Mouse (Mus musculus) spleen, postnatal 4 days (tissue): ENCODE data around the gene Src.

Source experiments
- DNase-seq, 2 experiments: peaks; one replicate each; pipeline ENCODE4 v3.0.0; 2022; ENCODE audit warnings: low spot score in 2 of 2

Gene Src

GRCm38 (mm10) chr2:157436496-157436895 is 18.3 kb downstream of the Src start:
- no peak for DNase-seq

DNA sequence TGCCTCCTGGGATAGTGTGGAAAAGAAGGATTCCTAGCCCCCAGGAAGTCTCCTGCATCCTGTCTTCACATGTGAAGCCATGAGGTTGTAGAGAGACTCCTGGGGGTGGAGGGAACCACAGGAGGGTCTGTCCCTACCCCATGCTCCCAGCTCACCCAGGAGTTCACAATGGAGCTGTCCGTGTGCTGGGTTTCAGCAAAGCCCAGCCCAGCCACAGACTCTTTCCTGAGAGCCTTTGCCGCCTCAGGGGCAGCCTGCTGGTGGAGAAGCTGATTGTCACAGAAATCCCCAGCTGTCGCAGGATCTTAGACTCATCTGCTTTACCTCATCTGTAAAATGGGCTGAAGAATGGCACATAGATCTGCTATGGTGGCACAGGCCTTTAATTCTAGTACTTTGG is 18.9 kb downstream of the Src start:
- no peak for DNase-seq

- no peak for DNase-seq
Observed at GRCm38 (mm10) chr2:157441363-157441762, 23.1 kb downstream of the Src start.

DNA sequence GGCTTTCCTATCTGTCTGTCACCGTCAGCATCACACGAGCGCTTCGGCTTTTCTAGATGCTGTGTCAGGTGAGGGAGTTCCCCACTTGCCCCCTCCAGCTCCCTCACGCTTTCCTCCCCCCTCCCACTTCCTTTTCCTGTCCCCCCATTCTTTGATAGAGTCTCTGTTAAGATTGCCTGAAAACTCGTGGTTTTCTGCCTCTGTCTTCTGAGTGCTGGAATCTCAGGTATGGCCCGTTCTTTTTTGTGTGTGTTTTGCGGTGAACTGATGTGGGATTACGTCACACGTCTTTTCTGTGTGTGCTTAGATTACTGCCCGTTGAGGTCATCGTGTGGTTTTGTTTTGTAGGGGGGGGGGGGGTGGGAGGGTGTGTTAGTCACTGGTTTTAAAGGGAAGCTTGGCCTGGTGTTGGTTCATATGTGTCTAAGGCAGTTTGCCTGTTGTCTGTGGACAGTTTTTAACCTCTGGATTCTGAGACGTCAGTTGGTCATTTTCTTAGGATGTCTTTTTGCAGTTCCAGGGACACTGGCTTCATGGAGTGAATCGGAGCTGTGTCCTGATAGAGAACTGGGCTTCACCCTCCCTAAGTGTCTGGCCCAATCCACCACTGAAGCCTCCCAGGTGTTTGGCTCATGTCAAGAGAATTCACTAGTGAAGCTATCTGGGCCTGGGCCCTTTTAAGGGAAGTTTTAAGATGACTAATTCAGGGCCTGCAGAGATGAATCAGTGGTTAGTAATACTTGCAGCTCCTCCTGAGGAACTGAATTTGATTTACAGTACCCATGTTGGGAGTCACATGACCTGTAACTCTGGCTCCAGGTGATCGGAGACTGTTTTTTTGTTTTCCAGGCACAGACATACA is 29.3 kb downstream of the Src start:
- DNase-seq, result no peak

GRCm38 (mm10) chr2:157448356-157448755 is 30.1 kb downstream of the Src start:
- no peak for DNase-seq

- DNase-seq, result no peak
Observed at GRCm38 (mm10) chr2:157450905-157451304, 32.7 kb downstream of the Src start.

- no peak for DNase-seq
Observed at GRCm38 (mm10) chr2:157451372-157452040, 33.3 kb downstream of the Src start.

GRCm38 (mm10) chr2:157457100-157457806 is 39.0 kb downstream of the Src start:
- peak; percentile 79 to 94 for DNase-seq

- DNase-seq, result peak; percentile 70 to 92
Observed at GRCm38 (mm10) chr2:157458472-157458871, 40.2 kb downstream of the Src start.

DNA sequence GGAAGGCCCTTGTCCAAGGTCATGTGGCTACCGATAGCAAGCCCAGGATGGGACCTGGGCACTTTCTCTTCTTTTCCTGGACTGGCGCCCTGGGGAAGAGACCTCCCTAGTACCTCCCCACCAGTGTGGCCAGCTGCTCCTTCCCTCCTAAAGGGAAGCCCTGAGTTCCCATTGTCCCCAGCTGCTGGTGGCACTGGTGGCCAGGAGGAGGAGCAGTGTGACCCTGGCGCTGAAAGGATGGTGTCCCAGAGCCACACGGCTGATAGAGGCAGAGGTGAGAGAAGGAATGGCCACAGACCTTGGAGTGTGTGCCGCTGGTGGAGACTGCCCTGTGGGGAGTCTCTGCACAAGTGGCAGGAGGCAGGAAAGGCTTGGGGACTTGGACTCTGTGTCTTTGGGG is 41.5 kb downstream of the Src start:
- no peak for DNase-seq

DNA sequence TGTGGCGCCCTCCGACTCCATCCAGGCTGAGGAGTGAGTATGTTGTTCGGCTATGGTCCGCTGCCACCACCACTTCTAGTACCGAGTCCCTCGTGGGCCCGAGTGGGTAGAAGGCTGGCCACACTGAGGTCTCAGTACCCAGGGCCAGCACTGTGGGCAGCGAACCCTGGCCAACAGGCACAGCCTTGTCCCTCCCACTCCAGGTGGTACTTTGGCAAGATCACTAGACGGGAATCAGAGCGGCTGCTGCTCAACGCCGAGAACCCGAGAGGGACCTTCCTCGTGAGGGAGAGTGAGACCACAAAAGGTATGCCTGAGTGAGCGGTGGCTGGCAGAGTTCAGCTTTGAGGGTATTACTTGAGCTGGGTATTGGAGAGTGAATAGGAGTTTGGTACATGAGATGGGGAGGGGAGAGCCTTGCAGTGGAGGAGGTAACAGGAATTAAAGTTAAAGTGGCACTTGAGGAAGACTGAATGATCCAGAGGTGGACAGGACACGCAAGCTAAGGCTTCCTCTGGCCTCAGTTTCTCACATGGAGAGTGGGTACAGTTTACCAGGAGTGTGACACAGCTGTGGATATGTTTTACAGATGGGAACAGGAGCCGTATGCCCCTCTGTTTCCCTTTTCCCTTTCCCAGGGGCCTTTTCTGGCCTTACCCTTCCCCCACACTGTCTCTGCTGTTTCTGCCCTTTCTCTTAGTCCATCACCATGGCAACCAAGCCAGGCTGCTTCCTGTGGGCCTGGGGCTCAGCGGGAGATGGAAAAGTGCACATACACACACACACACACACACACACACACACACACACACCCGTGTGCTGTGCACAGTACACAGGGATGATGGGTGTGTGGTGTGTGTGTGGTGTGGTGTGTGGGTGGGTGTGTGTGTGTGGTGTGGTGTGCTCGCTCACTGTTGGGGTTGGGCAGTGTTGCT is 44.8 kb downstream of the Src start:
- DNase-seq, result no peak

GRCm38 (mm10) chr2:157463887-157464745 is 45.9 kb downstream of the Src start:
- no peak for DNase-seq

DNA sequence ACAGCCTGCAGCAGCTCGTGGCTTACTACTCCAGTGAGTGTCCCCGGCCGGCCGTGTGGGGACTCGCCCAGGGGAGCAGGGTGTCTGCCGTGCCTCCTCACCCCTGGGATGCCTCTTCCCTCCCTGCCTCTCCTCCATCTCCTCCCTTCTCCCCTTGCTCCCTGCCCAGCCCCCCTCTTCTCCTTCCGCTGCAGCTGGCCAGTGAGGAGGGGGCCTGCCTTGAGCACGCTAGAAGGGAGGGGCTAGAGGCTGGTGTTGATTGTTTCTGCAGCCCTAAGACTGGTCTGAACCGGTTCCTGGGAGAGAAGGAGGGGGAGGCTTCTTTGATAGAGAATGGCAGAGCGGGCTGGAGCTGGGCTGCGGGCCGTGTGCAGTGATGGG is 46.5 kb downstream of the Src start:
- DNase-seq, result no peak

DNA sequence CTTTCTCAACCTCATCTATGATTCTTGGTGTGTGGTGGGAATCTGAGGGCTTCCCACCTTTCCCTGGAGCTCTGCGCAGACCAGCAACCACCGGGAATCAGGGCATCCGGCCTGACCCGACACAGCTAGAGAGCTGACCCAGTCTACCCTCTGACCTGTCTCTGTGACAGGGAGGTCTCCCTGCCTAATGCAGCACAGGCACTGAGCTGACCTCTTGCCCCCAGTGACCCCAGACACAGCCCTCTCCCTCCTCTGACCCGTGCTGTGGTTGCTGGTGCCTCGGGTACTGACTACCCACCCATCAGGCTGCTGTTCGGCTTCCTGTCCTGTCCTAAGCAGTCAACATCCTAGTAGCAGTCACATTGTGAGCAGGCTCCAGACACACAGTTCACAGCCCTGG is 48.6 kb downstream of the Src start:
- DNase-seq, result no peak

DNA sequence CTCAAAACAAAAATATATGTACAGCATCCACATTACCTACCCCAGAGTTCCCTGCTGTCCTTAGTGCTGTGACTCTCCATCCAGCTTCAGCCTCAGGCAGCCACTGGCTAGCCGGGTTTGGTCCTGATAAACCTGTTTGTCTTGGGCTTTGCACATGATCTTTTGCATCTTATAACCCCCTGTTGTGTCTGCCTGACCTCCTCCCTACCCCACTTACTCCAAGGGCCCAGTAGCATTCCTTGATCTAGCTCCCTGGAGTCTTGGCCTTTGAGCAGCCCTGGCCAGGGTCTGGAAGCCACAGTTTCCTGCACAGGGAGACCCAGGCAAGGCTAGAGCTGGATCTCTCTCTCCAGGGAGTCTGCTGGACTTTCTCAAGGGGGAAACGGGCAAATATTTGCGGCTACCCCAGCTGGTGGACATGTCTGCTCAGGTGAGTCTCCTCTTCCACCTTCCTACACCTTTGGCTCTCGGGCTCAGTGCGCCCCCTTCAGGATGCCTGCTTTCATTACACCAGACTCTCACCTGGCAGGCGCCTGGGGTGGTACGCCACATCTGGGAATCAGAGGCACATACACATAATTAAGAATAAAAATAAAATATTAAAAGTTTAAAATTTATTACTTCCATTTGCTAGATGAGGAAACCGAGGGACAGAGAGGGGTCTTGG is 50.0 kb downstream of the Src start:
- peak in 1 of 2 experiments; percentile 32 for DNase-seq

DNA sequence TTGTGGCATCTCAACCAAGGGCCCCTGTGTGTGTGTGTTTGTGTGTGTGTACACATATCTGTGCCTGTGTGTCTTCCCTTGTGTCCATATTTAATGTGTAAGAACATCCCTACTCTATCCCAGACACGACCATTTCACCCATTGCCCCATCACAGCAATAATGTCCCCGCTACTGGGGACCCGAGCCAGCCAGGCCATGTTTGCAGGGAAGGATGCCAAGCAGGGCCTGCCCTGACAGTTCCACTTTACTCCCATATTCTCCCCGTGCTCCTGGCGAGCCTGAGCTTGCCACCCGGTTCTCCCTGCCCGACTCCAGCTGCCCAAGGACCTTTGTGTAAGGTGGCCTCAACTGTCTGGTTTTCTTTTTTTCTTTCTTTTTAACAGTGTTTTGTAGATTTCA is 53.0 kb downstream of the Src start:
- no peak for DNase-seq

DNA sequence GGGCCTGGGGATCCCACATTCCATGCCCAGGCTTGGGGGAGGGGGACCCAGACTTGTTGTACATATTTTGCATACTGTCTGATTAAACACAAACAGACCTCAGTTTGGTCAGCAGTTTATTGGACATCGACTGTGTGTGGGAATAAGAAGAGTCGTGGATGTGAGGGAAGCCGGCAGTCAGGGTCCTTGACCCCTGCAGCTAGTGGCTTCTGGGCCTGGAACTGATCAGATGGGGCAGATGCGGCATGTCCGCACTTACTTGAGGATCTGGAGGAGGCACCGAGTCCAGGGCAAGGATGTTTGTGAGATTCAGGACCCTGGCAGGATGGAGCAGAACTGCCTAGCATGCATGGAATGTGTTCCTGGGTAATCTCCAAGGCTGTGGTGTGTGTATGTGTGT is 53.5 kb downstream of the Src start:
- DNase-seq, result no peak

- DNase-seq, result no peak
Observed at GRCm38 (mm10) chr2:157472469-157472868, 54.2 kb downstream of the Src start.

DNA sequence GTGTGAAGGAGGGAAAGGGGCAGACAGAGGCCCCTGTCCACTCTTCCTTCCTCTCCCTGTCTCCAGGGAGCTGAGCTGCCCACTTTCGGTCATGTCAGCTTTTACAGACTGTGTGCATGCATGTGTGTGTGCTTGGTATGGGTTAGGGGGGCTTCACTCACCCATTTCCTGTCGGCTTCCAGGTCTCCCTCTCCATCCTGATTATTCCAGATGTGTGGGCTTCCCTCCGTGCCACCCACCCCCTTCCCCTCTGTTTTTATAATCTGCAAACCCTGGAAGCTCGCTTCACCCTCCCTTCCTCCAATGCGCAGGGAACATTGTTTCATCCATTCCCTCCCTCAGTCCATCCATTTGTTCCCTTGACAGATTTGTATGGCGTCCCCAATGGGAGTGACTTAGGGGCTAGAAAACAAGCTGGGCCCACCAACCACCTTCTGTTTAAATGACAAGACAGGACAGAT is 56.1 kb downstream of the Src start:
- DNase-seq, result no peak
